Mouse (Mus musculus): ENCODE measurements around the gene Gon7. TPM values are rescaled to one million over a fixed set of nuclear protein-coding genes. Genes with fewer than 3 reads are reported as not detected.

Gon7 gene
- polyA plus RNA-seq (2012; rRNA removed): 27.7 and 43.6 TPM in 2 replicates

DNA sequence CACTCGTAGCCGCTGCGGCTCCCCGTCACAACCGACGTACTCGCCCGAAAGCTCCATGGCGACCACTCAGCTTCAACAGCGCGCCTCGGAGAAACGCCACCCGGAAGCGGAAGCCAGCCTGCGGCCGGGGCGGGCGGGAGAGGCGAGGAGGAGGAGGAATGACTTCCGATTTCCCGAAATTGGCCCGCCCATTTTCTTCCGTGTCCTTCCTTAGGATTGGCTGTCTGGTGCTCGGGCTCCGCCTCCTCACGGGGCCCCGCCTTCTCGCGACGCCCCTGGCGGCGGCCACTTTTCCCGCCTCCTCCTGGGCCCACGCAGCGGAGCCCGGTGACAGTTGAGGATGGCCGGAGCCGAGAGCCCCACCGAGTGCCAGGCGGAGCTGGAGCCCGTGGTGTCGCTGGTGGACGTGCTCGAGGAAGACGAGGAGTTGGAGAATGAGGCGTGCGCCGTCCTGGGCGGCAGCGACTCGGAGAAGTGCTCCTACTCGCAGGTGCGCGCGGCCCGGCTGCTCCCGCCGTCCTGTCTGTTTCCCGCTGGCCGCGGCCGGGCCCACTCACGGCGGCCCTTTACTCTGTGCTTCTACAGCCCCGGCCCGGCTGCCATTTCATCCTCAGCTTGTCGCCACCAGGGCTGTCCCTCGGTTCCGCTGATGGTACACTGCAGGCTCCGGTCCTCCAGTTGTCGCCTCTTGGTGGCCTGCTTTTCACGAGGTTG lies at the start of gene Gon7, which contains the start of the genes Gm28051 and Ubr7:
Gene Gon7, minus strand, starts transcription at position 115 of the 714 bp plus-strand sequence.
Gene Gm28051, minus strand, starts transcription at position 77 of the 714 bp plus-strand sequence.
Gene Ubr7, plus strand, starts transcription at position 279 of the 714 bp plus-strand sequence.

DNA sequence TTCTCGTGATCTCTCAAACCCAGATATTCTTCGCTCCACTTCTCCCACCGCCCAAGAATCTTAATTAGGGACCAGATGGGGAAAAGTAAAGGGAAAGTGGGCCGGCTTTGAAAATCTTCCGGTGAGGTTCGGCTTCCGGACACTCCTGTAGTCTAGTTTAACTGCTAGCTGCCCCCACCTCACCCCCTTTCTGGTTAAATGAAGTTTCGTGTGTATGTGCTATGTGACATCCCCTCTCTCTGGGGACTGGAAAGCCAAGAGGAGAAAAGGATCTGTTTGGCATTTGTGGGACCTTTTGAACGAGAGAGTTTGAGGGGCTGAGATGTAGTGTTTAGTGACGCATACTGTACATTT lies 777 bp upstream of the Gon7 start, which contains the start of gene Gm20604:
Gene Gm20604, minus strand, starts transcription at position 270 of the 354 bp plus-strand sequence.

DNA sequence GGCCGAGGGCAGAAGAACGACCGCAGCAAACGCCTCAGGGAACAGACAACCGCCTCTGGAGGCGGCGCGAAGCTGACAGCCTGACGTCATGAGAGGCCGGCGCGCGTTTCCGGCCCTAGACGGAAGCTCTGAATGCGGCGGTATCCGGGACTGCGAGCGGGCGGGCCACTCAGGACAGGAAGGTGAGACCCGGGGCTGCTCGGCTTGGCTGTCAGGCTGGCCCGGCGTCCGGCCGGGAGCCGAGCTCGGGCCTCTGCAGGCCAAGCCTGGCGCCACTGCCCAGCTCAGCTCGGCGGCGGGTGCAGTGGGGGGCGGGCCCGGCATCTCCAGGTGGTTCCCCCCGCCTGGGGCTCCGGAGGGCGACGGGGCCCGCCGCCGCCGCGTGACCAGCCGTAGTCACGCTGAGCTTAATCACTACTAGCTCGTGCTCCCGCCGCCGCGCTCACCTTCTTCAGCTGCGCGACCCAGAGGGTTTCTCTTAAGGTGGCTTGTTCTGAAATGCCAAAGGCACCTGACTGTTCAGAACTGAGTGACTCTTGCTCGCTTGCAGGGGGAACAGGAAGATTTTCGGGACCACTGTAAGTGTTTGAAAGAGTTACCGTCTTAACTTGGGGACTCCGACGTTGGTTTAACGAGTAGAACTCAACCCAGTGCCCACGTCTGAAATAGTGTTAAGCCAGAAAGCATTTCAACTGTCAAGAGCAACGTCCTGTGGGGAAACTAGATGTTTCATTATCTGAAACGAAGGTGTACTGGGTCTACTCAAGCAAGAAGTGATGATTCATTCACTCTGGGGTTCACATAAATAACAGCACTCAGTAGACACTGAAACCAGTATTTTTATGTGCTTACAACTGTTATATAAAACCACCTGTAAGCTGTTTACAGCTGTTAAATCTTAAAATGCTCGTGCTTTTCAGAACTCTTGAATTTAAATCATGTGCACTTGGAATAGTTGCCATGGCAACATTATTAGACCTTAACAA lies 13.7 kb downstream of the Gon7 start, which contains the start of the genes Moap1 and Tmem251:
Gene Moap1, minus strand, starts transcription at position 73 of the 986 bp plus-strand sequence.
Gene Tmem251, plus strand, starts transcription at position 174 of the 986 bp plus-strand sequence.

DNA sequence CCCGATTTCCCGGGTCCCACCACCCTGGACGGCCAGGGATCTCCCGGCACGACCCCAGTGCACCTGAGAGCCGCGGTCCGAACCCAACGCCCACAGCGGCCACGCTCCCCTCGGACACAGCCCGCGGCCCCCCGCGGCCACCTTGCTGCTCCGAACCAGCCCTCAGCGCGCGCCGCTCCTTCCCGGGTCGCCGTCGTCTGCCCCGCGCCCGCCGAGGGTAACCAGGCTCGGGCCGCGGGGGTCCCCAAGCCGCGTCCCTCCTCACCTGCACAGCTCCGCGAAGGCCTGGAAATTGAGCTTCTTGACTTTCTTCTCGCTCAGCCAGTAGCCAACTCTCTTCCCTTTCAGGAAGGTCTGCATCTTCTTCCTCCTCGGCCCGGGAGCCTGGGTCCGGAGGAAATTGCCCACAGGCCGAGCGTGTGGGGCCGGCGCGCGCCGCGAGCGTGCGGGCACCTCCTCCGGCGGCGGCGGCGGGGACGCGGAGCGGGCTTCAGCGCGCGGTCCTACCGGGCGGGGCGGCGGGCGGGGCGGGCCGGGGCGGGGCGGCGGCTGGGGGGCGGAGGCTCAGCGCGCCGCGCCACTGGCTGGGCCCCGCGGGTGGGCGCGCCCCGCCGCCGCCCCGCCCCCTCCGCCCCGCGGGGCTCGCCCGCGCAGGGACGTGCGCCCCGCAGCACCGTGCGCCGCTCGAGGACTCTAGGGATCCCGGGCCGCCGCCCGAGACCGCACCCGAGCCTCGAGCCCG lies 53.0 kb downstream of the Gon7 start, which contains the start of gene Itpk1:
Gene Itpk1, minus strand, starts transcription at position 474 of the 742 bp plus-strand sequence.

Other genes starting within 250 kb of the Gon7 start
- gene Chga, start 202.8 kb downstream of the Gon7 start, polyA plus RNA-seq (2012; rRNA removed): 15.3 and 22.4 TPM in 2 replicates
- gene Itpk1, start 52.9 kb downstream of the Gon7 start, polyA plus RNA-seq (2012; rRNA removed): 11.2 and 11.9 TPM in 2 replicates
- gene Moap1, start 14.1 kb downstream of the Gon7 start, polyA plus RNA-seq (2012; rRNA removed): 3.0 and 7.8 TPM in 2 replicates
- gene Tmem251, start 14.0 kb downstream of the Gon7 start, polyA plus RNA-seq (2012; rRNA removed): 4.1 and 4.4 TPM in 2 replicates
- not detected in 2 replicates for gene Gm28051, start within 50 bp of the Gon7 start, polyA plus RNA-seq (2012; rRNA removed)
- 54.4 and 60.6 TPM in 2 replicates for gene Ubr7, start 164 bp upstream of the Gon7 start, polyA plus RNA-seq (2012; rRNA removed)
- gene Gm20604, start 869 bp upstream of the Gon7 start, polyA plus RNA-seq (2012; rRNA removed): 25.1 and 28.7 TPM in 2 replicates
- 23.2 and 31.4 TPM in 2 replicates for gene Btbd7, start 120.7 kb upstream of the Gon7 start, polyA plus RNA-seq (2012; rRNA removed)
- not detected in 2 replicates for gene Cox8c, start 141.5 kb upstream of the Gon7 start, polyA plus RNA-seq (2012; rRNA removed)
- gene Unc79, start 191.1 kb upstream of the Gon7 start, polyA plus RNA-seq (2012; rRNA removed): 6.6 and 7.8 TPM in 2 replicates

Measured in central nervous system, embryonic 11.5 days (tissue).